Mouse (Mus musculus) myocyte (in vitro differentiated cells): ENCODE measurements around the gene T2.

ENCODE experiments used
- E2F4 ChIP-seq: IDR thresholded peaks from one replicate; pipeline ENCODE4 v1.6.1; 2011; ENCODE audit warnings: mild to moderate bottlenecking, control low read depth, moderate library complexity; ENCODE audit not compliant: insufficient read depth
- MYOG ChIP-seq, 3 experiments: IDR thresholded peaks; one replicate each; pipeline ENCODE4 v1.6.1; 2011; ENCODE audit warnings: control low read depth in 2 of 3, low read depth in 2 of 3, mild to moderate bottlenecking in 2 of 3; ENCODE audit not compliant: insufficient read length in 2 of 3, control insufficient read depth in 1 of 3, insufficient read depth in 1 of 3
- POLR2A ChIP-seq: IDR thresholded peaks from one replicate; pipeline ENCODE4 v1.6.1; 2011; ENCODE audit warnings: low read depth, mild to moderate bottlenecking, control low read depth, moderate library complexity; ENCODE audit not compliant: insufficient read length
- TCF12 ChIP-seq: IDR thresholded peaks from one replicate; pipeline ENCODE4 v1.6.1; 2011; ENCODE audit warnings: mild to moderate bottlenecking, control low read depth; ENCODE audit not compliant: poor library complexity, insufficient read depth, severe bottlenecking
- TCF3 ChIP-seq: IDR thresholded peaks from one replicate; pipeline ENCODE4 v1.6.1; 2011; ENCODE audit warnings: low read depth, control low read depth; ENCODE audit not compliant: insufficient read length

- no peak for TF ChIP-seq POLR2A
- no peak for TF ChIP-seq TCF12
- no peak for TF ChIP-seq MYOG (IDR thresholded peaks at IDR 0.05; ENCODE audit: control insufficient read depth in 1 of 3, insufficient read depth in 1 of 3, insufficient read length in 2 of 3, low read depth in 2 of 3)
- no peak for TF ChIP-seq E2F4
- TF ChIP-seq TCF3: no peak
Measured at GRCm38 (mm10) chr17:8355692-8356091, at the start of gene T2.
